Mouse (Mus musculus) v-Abl transformed pro-B cells (cell line): ENCODE measurements around the gene Olfr259.

Experiments
- in situ Hi-C, 2 experiments: fragments of 400-800 bp; cut with MboI; formaldehyde crosslinking; loops; one replicate each; pipeline ENCODE4 v1.15.1; 2025; ENCODE audit not compliant: unreplicated experiment in 2 of 2

The Olfr259 gene

GRCm38 (mm10) chr2:87114467-87114866, at the start of gene Olfr259:
TSS of gene Olfr259 (minus strand) at chr2:87114567.
- in situ Hi-C loops, result no loop called here

GRCm38 (mm10) chr2:87152524-87152923, 38.2 kb upstream of the Olfr259 start, which contains the start of gene Olfr1111:
TSS of gene Olfr1111 (minus strand) at chr2:87152624.
- in situ Hi-C loops, result no loop called here

GRCm38 (mm10) chr2:87140200-87140599, 25.8 kb upstream of the Olfr259 start, which contains the start of gene Olfr1110:
TSS of gene Olfr1110 (minus strand) at chr2:87140300.
- in situ Hi-C loops, result no loop called here

- in situ Hi-C loops, result no loop called here
Observed at GRCm38 (mm10) chr2:87095908-87096307, 18.5 kb downstream of the Olfr259 start, which contains the start of gene Olfr1109. TSS of gene Olfr1109 (minus strand) at chr2:87096008.

- in situ Hi-C loops, result no loop called here
Observed at GRCm38 (mm10) chr2:87075717-87076116, 38.6 kb downstream of the Olfr259 start, which contains the start of gene Olfr1107. TSS of gene Olfr1107 (minus strand) at chr2:87075817.
